ENCODE assay signal across 23 mouse cellular contexts in genomic region chr2:174102399-174102798, GRCm38 (mm10). TPM values are rescaled to one million over a fixed set of nuclear protein-coding genes. Genes with fewer than 3 reads are reported as not detected.
DNase-seq lines count a peak whose midpoint lies in the region; ATAC-seq and TF ChIP-seq lines count a peak whose summit lies in the region.
"Had no signal": no experiment of that assay in that cellular context is flagged by ENCODE, and none has a peak within 500 bp of the region (broad histone marks: within the 10 kb centered on the region; RNA-seq: fewer than 3 reads in every experiment).

No protein-coding gene starts in this region.

- H3K4me3 ChIP-seq in hindbrain, embryonic 14.5 days (replicated peaks; ENCODE audit: low read length): no peak overlapping the region
- no peak overlapping the region for H3K4me3 ChIP-seq in hindbrain, embryonic 12.5 days
- H3K4me3 ChIP-seq in kidney, embryonic 15.5 days (replicated peaks): no peak overlapping the region
- no peak overlapping the region for H3K4me3 ChIP-seq in stomach, embryonic 15.5 days (replicated peaks)
- H3K4me3 ChIP-seq in stomach, postnatal 0 days (ENCODE audit: low read depth, low read length): no peak overlapping the region
- H3K4me3 ChIP-seq: forebrain, embryonic 10.5 days; hindbrain, embryonic 10.5 days; left cerebral cortex, adult 2 months; midbrain, embryonic 10.5 days had no signal

- no peak for TF ChIP-seq CTCF in stomach, postnatal 0 days (IDR thresholded peaks at IDR 0.05; ENCODE audit: low read depth)

- no peak overlapping the region for H3K4me2 ChIP-seq in hindbrain, embryonic 14.5 days (replicated peaks)
- H3K4me2 ChIP-seq in hindbrain, embryonic 12.5 days (replicated peaks): no peak overlapping the region
- 0 out of 2 replicates have a peak overlapping the region, but pooled peaks have one; percentile 28 for H3K4me2 ChIP-seq in kidney, embryonic 15.5 days
- no peak overlapping the region for H3K4me2 ChIP-seq in stomach, embryonic 15.5 days
- H3K4me2 ChIP-seq in stomach, postnatal 0 days (replicated peaks; ENCODE audit: low read depth): no peak overlapping the region
- H3K4me2 ChIP-seq: heart, embryonic 11.5 days had no signal

- no peaks in the 10 kb centered on the region for H3K9me3 ChIP-seq in hindbrain, embryonic 14.5 days (ENCODE audit: control insufficient read depth, low read length)
- no peaks in the 10 kb centered on the region for H3K9me3 ChIP-seq in hindbrain, embryonic 12.5 days (replicated peaks)
- H3K9me3 ChIP-seq in kidney, embryonic 15.5 days (replicated peaks): no peaks in the 10 kb centered on the region
- no peaks in the 10 kb centered on the region for H3K9me3 ChIP-seq in stomach, embryonic 15.5 days
- no peaks in the 10 kb centered on the region for H3K9me3 ChIP-seq in stomach, postnatal 0 days (ENCODE audit: control insufficient read depth, low read length)
- H3K9me3 ChIP-seq: forebrain, embryonic 10.5 days; hindbrain, embryonic 10.5 days; midbrain, embryonic 10.5 days had no signal

- H3K4me1 ChIP-seq in hindbrain, embryonic 14.5 days (replicated peaks; ENCODE audit: control insufficient read depth, insufficient read depth, low read length): no peaks in the 10 kb centered on the region; the same call in 1 of the 2 replicates
- H3K4me1 ChIP-seq in hindbrain, embryonic 12.5 days: 0 out of 2 replicates have a peak, but pooled peaks cover 2% of the 10 kb centered on the region
- peaks cover 9% of the 10 kb centered on the region for H3K4me1 ChIP-seq in kidney, embryonic 15.5 days
- H3K4me1 ChIP-seq in stomach, embryonic 15.5 days: no peaks in the 10 kb centered on the region
- no peaks in the 10 kb centered on the region for H3K4me1 ChIP-seq in stomach, postnatal 0 days (replicated peaks; ENCODE audit: control insufficient read depth, insufficient read depth)
- H3K4me1 ChIP-seq: hindbrain, embryonic 10.5 days; midbrain, embryonic 10.5 days had no signal

- H3K27ac ChIP-seq in hindbrain, embryonic 14.5 days: 0 out of 2 replicates have a peak overlapping the region, but pooled peaks have one; percentile 26
- no peak overlapping the region for H3K27ac ChIP-seq in hindbrain, embryonic 12.5 days
- peak overlapping the region; percentile 68; the same call in 1 of the 2 replicates for H3K27ac ChIP-seq in kidney, embryonic 15.5 days
- no peak overlapping the region for H3K27ac ChIP-seq in stomach, embryonic 15.5 days
- H3K27ac ChIP-seq in stomach, postnatal 0 days (replicated peaks): no peak overlapping the region
- H3K27ac ChIP-seq: forebrain, embryonic 10.5 days; hindbrain, embryonic 10.5 days; left cerebral cortex, adult 2 months; midbrain, embryonic 10.5 days had no signal

- ATAC-seq in hindbrain, embryonic 14.5 days (ENCODE audit: low FRiP score): no peak
- no peak for ATAC-seq in hindbrain, embryonic 12.5 days (ENCODE audit: low FRiP score)
- peak; percentile 25; the same call in 1 of the 2 replicates for ATAC-seq in kidney, embryonic 15.5 days (replicated peaks; ENCODE audit: low FRiP score)
- ATAC-seq in stomach, embryonic 15.5 days (ENCODE audit: insufficient read depth, low FRiP score, low read depth): 0 out of 2 replicates have a peak, but pooled peaks have one; percentile 31
- ATAC-seq in stomach, postnatal 0 days (ENCODE audit: low FRiP score, low TSS enrichment): no peak
- ATAC-seq in granulocyte monocyte progenitor cell, adult 5-6 weeks (replicated peaks; ENCODE audit: poor library complexity, severe bottlenecking): no peak
- no peak for ATAC-seq in megakaryocyte-erythroid progenitor cell, adult 5-6 weeks (replicated peaks; ENCODE audit: low FRiP score, low TSS enrichment, poor library complexity, severe bottlenecking)
- ATAC-seq: CD4-positive, CD25-positive, alpha-beta regulatory T cell, adult 4 months; forebrain, embryonic 16.5 days had no signal

- TF ChIP-seq EP300 in stomach, postnatal 0 days (optimal IDR thresholded peaks at IDR 0.05): no peak

- DNase-seq in hindbrain, embryonic 14.5 days (ENCODE audit: low spot score): no peak
- DNase-seq in kidney, postnatal 25 days: no peak
- DNase-seq in stomach, postnatal 0 days (ENCODE audit: low spot score): no peak
- DNase-seq: adrenal gland, postnatal 25 days; cerebellum, adult 9-10 months; gastrocnemius, postnatal 10 days; heart, adult 11 months; heart, postnatal 10 days; right cerebral cortex, postnatal 25 days; spleen, adult 18-20 months; thymus, postnatal 25 days had no signal

- WGBS in hindbrain, embryonic 14.5 days: 61% methylated on average over 7 of the region's 7 CpGs
- 62% methylated on average over 7 of the region's 7 CpGs for WGBS in hindbrain, embryonic 12.5 days
- WGBS in kidney, embryonic 15.5 days: 54% methylated on average over 7 of the region's 7 CpGs
- 64% methylated on average over 7 of the region's 7 CpGs for WGBS in stomach, embryonic 15.5 days
- 69% methylated on average over 7 of the region's 7 CpGs for WGBS in stomach, postnatal 0 days

- H3K27me3 ChIP-seq in hindbrain, embryonic 14.5 days (ENCODE audit: control insufficient read depth, insufficient read depth, low read length): no peaks in the 10 kb centered on the region
- no peaks in the 10 kb centered on the region for H3K27me3 ChIP-seq in hindbrain, embryonic 12.5 days
- no peaks in the 10 kb centered on the region for H3K27me3 ChIP-seq in kidney, embryonic 15.5 days
- no peaks in the 10 kb centered on the region for H3K27me3 ChIP-seq in stomach, embryonic 15.5 days (replicated peaks)
- no peaks in the 10 kb centered on the region for H3K27me3 ChIP-seq in stomach, postnatal 0 days (ENCODE audit: control insufficient read depth, insufficient read depth, low read length)

- no peaks in the 10 kb centered on the region for H3K36me3 ChIP-seq in hindbrain, embryonic 14.5 days (replicated peaks; ENCODE audit: control insufficient read depth, insufficient read depth)
- 0 out of 2 replicates have a peak, but pooled peaks cover 3% of the 10 kb centered on the region for H3K36me3 ChIP-seq in hindbrain, embryonic 12.5 days
- H3K36me3 ChIP-seq in kidney, embryonic 15.5 days: peaks cover 8% of the 10 kb centered on the region
- 0 out of 2 replicates have a peak, but pooled peaks cover 12% of the 10 kb centered on the region for H3K36me3 ChIP-seq in stomach, embryonic 15.5 days
- H3K36me3 ChIP-seq in stomach, postnatal 0 days (ENCODE audit: control insufficient read depth, insufficient read depth, low read length): peaks cover 5% of the 10 kb centered on the region; the same call in 1 of the 2 replicates

- H3K9ac ChIP-seq in hindbrain, embryonic 14.5 days: no peak overlapping the region
- H3K9ac ChIP-seq in hindbrain, embryonic 12.5 days: no peak overlapping the region
- no peak overlapping the region for H3K9ac ChIP-seq in kidney, embryonic 15.5 days
- H3K9ac ChIP-seq in stomach, embryonic 15.5 days: no peak overlapping the region
- H3K9ac ChIP-seq in stomach, postnatal 0 days (ENCODE audit: low read length): no peak overlapping the region

RNA-seq across cellular contexts. Expression of gene Npepl1, which starts 7.8 kb away (rescaled TPM):
- 12.5 and 14.6 TPM in 2 replicates for polyA plus RNA-seq in hindbrain, embryonic 14.5 days (2014; fragmentation: Nextera tagmentation; extraction: Ambion mirVana)
- 27.0 and 29.0 TPM in 2 replicates for polyA plus RNA-seq in hindbrain, embryonic 12.5 days (2016; fragmentation: Nextera tagmentation; extraction: Ambion mirVana)
- polyA plus RNA-seq in kidney, embryonic 15.5 days (2015; fragmentation: Nextera tagmentation; extraction: Ambion mirVana): 43.1 and 48.2 TPM in 2 replicates
- 55.4 and 60.7 TPM in 2 replicates for polyA plus RNA-seq in stomach, embryonic 15.5 days (2015; fragmentation: Nextera tagmentation; extraction: Ambion mirVana)
- polyA plus RNA-seq in stomach, postnatal 0 days (2015; fragmentation: Nextera tagmentation; extraction: Ambion mirVana): 41.0 and 44.6 TPM in 2 replicates
- total RNA-seq in granulocyte monocyte progenitor cell, adult 5-6 weeks (2014; fragmentation: Nextera tagmentation): 59.3 and 81.7 TPM in 2 replicates
- total RNA-seq in granulocyte monocyte progenitor cell, adult 5-6 weeks (2017): 24.6 and 30.2 TPM in 2 replicates
- 80.3 and 84.4 TPM in 2 replicates for total RNA-seq in megakaryocyte-erythroid progenitor cell, adult 5-6 weeks (2014; fragmentation: Nextera tagmentation)
- 28.4 and 30.9 TPM in 2 replicates for total RNA-seq in megakaryocyte-erythroid progenitor cell, adult 5-6 weeks (2017)

RNA-seq across cellular contexts. Expression of gene Stx16, which starts 26.3 kb away (rescaled TPM):
- polyA plus RNA-seq in hindbrain, embryonic 14.5 days (2014; fragmentation: Nextera tagmentation; extraction: Ambion mirVana): 8.1 and 9.2 TPM in 2 replicates
- 12.8 and 13.5 TPM in 2 replicates for polyA plus RNA-seq in hindbrain, embryonic 12.5 days (2016; fragmentation: Nextera tagmentation; extraction: Ambion mirVana)
- 11.2 and 12.8 TPM in 2 replicates for polyA plus RNA-seq in kidney, embryonic 15.5 days (2015; fragmentation: Nextera tagmentation; extraction: Ambion mirVana)
- polyA plus RNA-seq in stomach, embryonic 15.5 days (2015; fragmentation: Nextera tagmentation; extraction: Ambion mirVana): 12.0 and 12.9 TPM in 2 replicates
- polyA plus RNA-seq in stomach, postnatal 0 days (2015; fragmentation: Nextera tagmentation; extraction: Ambion mirVana): 3.6 and 4.1 TPM in 2 replicates
- total RNA-seq in granulocyte monocyte progenitor cell, adult 5-6 weeks (2014; fragmentation: Nextera tagmentation): 36.7 and 46.6 TPM in 2 replicates
- 40.6 and 48.2 TPM in 2 replicates for total RNA-seq in granulocyte monocyte progenitor cell, adult 5-6 weeks (2017)
- 29.5 and 37.2 TPM in 2 replicates for total RNA-seq in megakaryocyte-erythroid progenitor cell, adult 5-6 weeks (2014; fragmentation: Nextera tagmentation)
- 25.0 and 32.9 TPM in 2 replicates for total RNA-seq in megakaryocyte-erythroid progenitor cell, adult 5-6 weeks (2017)

Comparison
In these comparisons a context has a peak if more than half of its experiments do, and no peak if none do; other contexts are left out.
1. ATAC-seq: peak in kidney, embryonic 15.5 days (single experiment) and stomach, embryonic 15.5 days (single experiment); none in hindbrain, embryonic 14.5 days (single experiment), hindbrain, embryonic 12.5 days (single experiment), stomach, postnatal 0 days (single experiment), granulocyte monocyte progenitor cell, adult 5-6 weeks (single experiment) and megakaryocyte-erythroid progenitor cell, adult 5-6 weeks (single experiment).
2. H3K27ac ChIP-seq: peak in hindbrain, embryonic 14.5 days (single experiment) and kidney, embryonic 15.5 days (single experiment); none in hindbrain, embryonic 12.5 days (single experiment), stomach, embryonic 15.5 days (single experiment) and stomach, postnatal 0 days (single experiment).